Mouse (Mus musculus) C2C12 (cell line): ENCODE measurements around the gene Retreg1. TPM values are rescaled to one million over a fixed set of nuclear protein-coding genes. Genes with fewer than 3 reads are reported as not detected.

Experiments
- H3K27me3 ChIP-seq: one replicate; pipeline ENCODE4 v1.6.1; 2011; ENCODE audit not compliant: control insufficient read depth, insufficient read depth, insufficient read length
- H3K36me3 ChIP-seq: one replicate; pipeline ENCODE4 v1.6.1; 2011; ENCODE audit not compliant: control insufficient read depth, insufficient read depth
- H3K4me3 ChIP-seq: one replicate; pipeline ENCODE4 v1.5.1; 2011; ENCODE audit warnings: mild to moderate bottlenecking, control low read depth; ENCODE audit not compliant: poor library complexity, insufficient read depth, severe bottlenecking
- H3K79me2 ChIP-seq: one replicate; pipeline ENCODE4 v1.6.1; 2011; ENCODE audit not compliant: control insufficient read depth, insufficient read depth
- H3K79me3 ChIP-seq: one replicate; pipeline ENCODE4 v1.6.1; 2011; ENCODE audit warnings: low read depth, control low read depth
- H3ac ChIP-seq: one replicate; pipeline ENCODE3; 2011; ENCODE audit warnings: low read depth; ENCODE audit not compliant: control insufficient read depth, insufficient read length
- CEBPB ChIP-seq: IDR thresholded peaks from one replicate; pipeline ENCODE4 v1.6.1; 2011; ENCODE audit warnings: low read depth, mild to moderate bottlenecking, control low read depth, moderate library complexity
- CTCF ChIP-seq: IDR thresholded peaks from one replicate; pipeline ENCODE4 v1.5.1; 2011; ENCODE audit not compliant: control insufficient read depth, insufficient read depth, insufficient read length
- FOSL1 ChIP-seq: IDR thresholded peaks from one replicate; pipeline ENCODE4 v1.8.0; 2011; ENCODE audit warnings: mild to moderate bottlenecking, low read length; ENCODE audit not compliant: poor library complexity, insufficient read depth, severe bottlenecking
- MAX ChIP-seq: IDR thresholded peaks from one replicate; pipeline ENCODE4 v1.6.1; 2011; ENCODE audit warnings: mild to moderate bottlenecking, control low read depth
- MYOD1 ChIP-seq: IDR thresholded peaks from one replicate; pipeline ENCODE4 v1.6.1; 2011; ENCODE audit warnings: low read depth; ENCODE audit not compliant: control insufficient read depth, insufficient read length
- MYOG ChIP-seq: IDR thresholded peaks from one replicate; pipeline ENCODE4 v1.6.1; 2011; ENCODE audit not compliant: control insufficient read depth, insufficient read length; ENCODE audit errors: extremely low read depth
- USF1 ChIP-seq: IDR thresholded peaks from one replicate; pipeline ENCODE4 v1.6.1; 2011; ENCODE audit warnings: low read depth, mild to moderate bottlenecking, control low read depth, moderate library complexity
- polyA plus RNA-seq: library from polyadenylated mRNA; unstranded; fragments of >200 nt; fragmentation: generic; extraction: Trizol; gene quantifications from one replicate; pipeline ENCODE4 v1.2.1, GENCODE M21; 2012; ENCODE audit warnings: missing spikeins

Gene Retreg1
- polyA plus RNA-seq, 1 experiment = 32.8 TPM

- H3K27me3 ChIP-seq = no peaks in the 10 kb centered on the region
- no peak for TF ChIP-seq MAX
- TF ChIP-seq FOSL1 = no peak
- no peak for TF ChIP-seq USF1
- TF ChIP-seq CEBPB = no peak
- no peak for TF ChIP-seq MYOG
- TF ChIP-seq MYOD1 = no peak
- no peak for TF ChIP-seq CTCF
- peaks cover 4% of the 10 kb centered on the region for H3K79me3 ChIP-seq
- H3K79me2 ChIP-seq = peaks cover 48% of the 10 kb centered on the region
- H3ac ChIP-seq = no peak overlapping the region
- H3K36me3 ChIP-seq = no peaks in the 10 kb centered on the region
- H3K4me3 ChIP-seq = no peak overlapping the region
These were observed 84.1 kb downstream of the Retreg1 start for GRCm38 (mm10) chr15:25927106-25927505.

- TF ChIP-seq USF1 (no peak), MYOD1 (no peak), MYOG (no peak), CTCF (no peak), FOSL1 (no peak), CEBPB (no peak)
These were observed 85.0 kb downstream of the Retreg1 start for GRCm38 (mm10) chr15:25928001-25928400.

GRCm38 (mm10) chr15:25928831-25929230, 85.9 kb downstream of the Retreg1 start:
- TF ChIP-seq USF1 (no peak), CEBPB (no peak), MYOG (no peak), MYOD1 (no peak), FOSL1 (no peak), CTCF (no peak), MAX (no peak)
- H3ac ChIP-seq = no peak overlapping the region
- peaks cover 6% of the 10 kb centered on the region for H3K79me3 ChIP-seq
- no peak overlapping the region for H3K4me3 ChIP-seq
- no peaks in the 10 kb centered on the region for H3K27me3 ChIP-seq
- peaks cover 50% of the 10 kb centered on the region for H3K79me2 ChIP-seq
- no peaks in the 10 kb centered on the region for H3K36me3 ChIP-seq

More at GRCm38 (mm10) chr15:25928001-25928400, 85.0 kb downstream of the Retreg1 start:
- Histone ChIP-seq H3K4me3 (no peak overlapping the region), H3K79me3 (peaks cover 4% of the 10 kb centered on the region), H3K36me3 (no peaks in the 10 kb centered on the region), H3K79me2 (peaks cover 52% of the 10 kb centered on the region), H3ac (no peak overlapping the region), H3K27me3 (no peaks in the 10 kb centered on the region)

- Histone ChIP-seq H3ac (no peak overlapping the region), H3K79me2 (peaks cover 57% of the 10 kb centered on the region), H3K4me3 (no peak overlapping the region), H3K79me3 (peaks cover 6% of the 10 kb centered on the region), H3K36me3 (no peaks in the 10 kb centered on the region), H3K27me3 (no peaks in the 10 kb centered on the region)
- no peak for TF ChIP-seq MYOG
- no peak for TF ChIP-seq MYOD1
- TF ChIP-seq USF1 = no peak
- TF ChIP-seq FOSL1 = no peak
- no peak for TF ChIP-seq CEBPB
- TF ChIP-seq CTCF = no peak
- no peak for TF ChIP-seq MAX
These were observed 86.5 kb downstream of the Retreg1 start for GRCm38 (mm10) chr15:25929518-25929917.

DNA sequence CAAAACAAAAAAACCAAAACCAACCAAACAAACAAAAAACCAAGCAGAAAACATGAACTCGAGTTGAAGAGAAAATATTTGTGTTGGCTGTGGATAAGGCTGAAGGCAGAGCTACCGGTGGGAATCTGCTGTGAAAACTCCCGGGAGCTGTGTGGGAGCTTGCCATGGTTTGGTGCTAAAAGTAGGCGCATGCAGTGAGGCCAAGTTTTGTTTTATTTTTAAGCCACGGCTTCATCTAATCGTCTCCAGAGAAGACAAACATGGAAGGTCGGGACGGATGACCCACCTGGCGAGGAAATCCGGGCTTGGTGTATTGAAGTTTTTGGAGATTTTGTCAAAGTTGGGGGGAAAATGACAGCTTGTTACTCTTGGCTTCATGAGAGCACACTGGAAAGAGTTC, 87.0 kb downstream of the Retreg1 start:
- H3K4me3 ChIP-seq = no peak overlapping the region

GRCm38 (mm10) chr15:25930657-25931056, 87.7 kb downstream of the Retreg1 start:
- Histone ChIP-seq H3K27me3 (no peaks in the 10 kb centered on the region), H3K79me2 (peaks cover 57% of the 10 kb centered on the region), H3K79me3 (peaks cover 6% of the 10 kb centered on the region), H3K4me3 (no peak overlapping the region), H3K36me3 (no peaks in the 10 kb centered on the region), H3ac (no peak overlapping the region)
- TF ChIP-seq MYOG = no peak
- no peak for TF ChIP-seq MAX
- no peak for TF ChIP-seq CTCF
- no peak for TF ChIP-seq FOSL1
- TF ChIP-seq CEBPB = no peak
- TF ChIP-seq USF1 = no peak
- no peak for TF ChIP-seq MYOD1

More for the DNA sequence above, 87.0 kb downstream of the Retreg1 start:
- Histone ChIP-seq H3K79me2 (peaks cover 57% of the 10 kb centered on the region), H3ac (no peak overlapping the region), H3K27me3 (no peaks in the 10 kb centered on the region), H3K36me3 (no peaks in the 10 kb centered on the region), H3K79me3 (peaks cover 6% of the 10 kb centered on the region)
- no peak for TF ChIP-seq CTCF
- TF ChIP-seq MAX = no peak
- no peak for TF ChIP-seq USF1
- no peak for TF ChIP-seq MYOG
- TF ChIP-seq MYOD1 = no peak
- TF ChIP-seq CEBPB = no peak
- TF ChIP-seq FOSL1 = no peak
